Mouse (Mus musculus): Measurements from ENCODE around the gene Tgtp2.
"Not testable (repeated sequence)": the region's sequence is repeated elsewhere in the genome, so short reads cannot be mapped to it uniquely, and the experiment has no call there.

Tgtp2 gene

DNA sequence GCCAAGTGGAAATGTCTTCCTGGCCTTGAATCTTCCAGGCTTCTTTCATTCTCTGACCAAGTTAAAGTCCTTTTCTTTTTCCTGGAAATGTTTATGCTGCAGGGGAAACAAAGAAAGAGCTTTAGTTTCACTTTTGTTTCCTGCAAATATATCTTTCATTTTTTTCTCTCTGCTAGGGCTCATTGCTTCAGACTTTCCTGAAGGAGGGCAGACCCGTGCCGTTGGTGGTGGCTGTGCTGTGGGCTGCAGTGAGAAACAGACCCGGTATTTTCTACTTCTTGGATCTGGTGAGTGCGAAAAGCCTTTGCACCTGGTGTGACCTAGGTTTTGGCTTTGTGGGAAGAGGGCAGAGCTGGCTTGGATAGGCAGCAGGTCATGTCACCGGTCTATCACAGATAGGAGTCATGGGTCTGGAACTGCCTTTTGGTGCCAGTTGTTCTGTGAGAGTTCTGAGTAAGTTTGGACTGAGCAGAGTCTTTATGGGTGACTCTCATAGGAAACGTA, 22.9 kb upstream of the Tgtp2 start:
- DNase-seq (ENCODE audit: low read depth, low spot score): no peak

- no peak for DNase-seq (ENCODE audit: low read depth, low spot score)
These were observed 20.9 kb upstream of the Tgtp2 start for GRCm38 (mm10) chr11:49084875-49085274.

- DNase-seq (ENCODE audit: low read depth, low spot score): no peak
These were observed 20.4 kb upstream of the Tgtp2 start for GRCm38 (mm10) chr11:49084385-49084784.

GRCm38 (mm10) chr11:49083808-49084207, 19.8 kb upstream of the Tgtp2 start:
- DNase-seq (ENCODE audit: low read depth, low spot score): no peak

DNA sequence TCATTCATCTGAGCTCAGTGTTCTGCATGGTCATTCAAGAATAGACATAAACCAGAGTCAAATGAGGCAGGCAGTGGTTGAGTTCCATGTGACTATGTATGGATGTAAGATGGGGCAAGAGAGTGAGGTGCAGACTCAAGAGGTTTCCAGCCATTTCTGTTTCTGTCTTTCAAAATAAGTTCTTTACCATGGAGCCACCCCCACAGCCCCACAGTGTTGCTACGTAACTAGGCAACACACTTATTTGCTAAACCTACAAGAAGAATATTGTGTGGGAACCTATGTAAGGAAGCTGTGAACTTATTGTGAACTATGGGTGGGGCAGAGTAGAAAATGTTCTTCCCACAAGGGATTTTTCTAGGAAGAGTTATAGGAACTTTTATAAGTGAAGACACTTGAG, 19.1 kb upstream of the Tgtp2 start:
- DNase-seq (ENCODE audit: low read depth, low spot score): no peak

- DNase-seq (ENCODE audit: low read depth, low spot score): no peak
These were observed 17.9 kb upstream of the Tgtp2 start for GRCm38 (mm10) chr11:49081886-49082285.

- no peak for DNase-seq (ENCODE audit: low read depth, low spot score)
These were observed 17.4 kb upstream of the Tgtp2 start for GRCm38 (mm10) chr11:49081356-49081755.

- DNase-seq (ENCODE audit: low read depth, low spot score): no peak
These were observed 16.6 kb upstream of the Tgtp2 start for GRCm38 (mm10) chr11:49080636-49081035.

DNA sequence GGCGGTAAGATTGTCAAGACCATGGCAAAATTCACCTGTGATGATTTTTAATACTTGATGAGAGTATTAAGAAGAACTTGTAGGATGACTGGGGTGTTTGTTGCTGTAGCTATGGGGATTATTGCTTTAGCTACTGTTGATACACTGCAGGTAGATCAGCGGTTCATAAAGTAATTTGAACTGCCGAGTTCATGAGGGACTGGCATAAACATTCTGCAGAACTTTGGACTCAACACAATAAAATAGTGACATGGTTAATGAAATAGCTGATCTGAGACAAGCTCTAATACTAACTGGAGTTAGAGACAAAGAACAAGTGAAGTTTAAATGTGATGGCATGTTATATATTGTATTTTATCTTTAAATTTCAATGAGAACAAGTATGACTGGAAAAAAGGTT, 14.7 kb upstream of the Tgtp2 start:
- DNase-seq (ENCODE audit: low read depth, low spot score): no peak

- no peak for DNase-seq (ENCODE audit: low read depth, low spot score)
These were observed 13.0 kb upstream of the Tgtp2 start for GRCm38 (mm10) chr11:49077012-49077411.

- DNase-seq (ENCODE audit: low read depth, low spot score): not testable (repeated sequence)
These were observed 12.2 kb upstream of the Tgtp2 start, which contains the start of gene Ifi47 for GRCm38 (mm10) chr11:49076001-49076757. Gene Ifi47, plus strand, starts transcription at chr11:49076587.

GRCm38 (mm10) chr11:49068358-49068757, 4.4 kb upstream of the Tgtp2 start:
- DNase-seq (ENCODE audit: low read depth, low spot score): no peak

DNA sequence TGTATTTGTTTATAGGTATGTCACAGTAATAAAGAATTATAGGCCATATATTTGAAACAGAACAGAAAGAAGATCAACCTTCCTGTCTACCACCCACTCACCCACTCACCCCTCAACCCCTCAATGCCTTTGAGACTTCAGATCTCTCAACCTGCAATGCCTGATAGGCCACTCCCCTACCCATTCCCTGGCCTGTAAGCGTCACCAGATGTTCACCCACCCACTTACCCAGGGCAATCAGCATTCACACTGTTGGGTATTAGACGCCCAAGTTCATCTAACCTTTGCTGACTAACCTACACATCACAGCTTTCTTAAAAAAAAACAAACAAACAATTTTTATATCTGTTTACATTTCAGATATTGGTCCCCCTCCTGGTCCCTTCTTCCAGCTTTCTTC, 2.1 kb downstream of the Tgtp2 start:
- not testable (repeated sequence) for DNase-seq (ENCODE audit: low read depth, low spot score)

GRCm38 (mm10) chr11:49060061-49060460, 3.9 kb downstream of the Tgtp2 start:
- DNase-seq (ENCODE audit: low read depth, low spot score): not testable (repeated sequence)

GRCm38 (mm10) chr11:49051894-49052293, 12.1 kb downstream of the Tgtp2 start:
- DNase-seq (ENCODE audit: low read depth, low spot score): not testable (repeated sequence)

DNA sequence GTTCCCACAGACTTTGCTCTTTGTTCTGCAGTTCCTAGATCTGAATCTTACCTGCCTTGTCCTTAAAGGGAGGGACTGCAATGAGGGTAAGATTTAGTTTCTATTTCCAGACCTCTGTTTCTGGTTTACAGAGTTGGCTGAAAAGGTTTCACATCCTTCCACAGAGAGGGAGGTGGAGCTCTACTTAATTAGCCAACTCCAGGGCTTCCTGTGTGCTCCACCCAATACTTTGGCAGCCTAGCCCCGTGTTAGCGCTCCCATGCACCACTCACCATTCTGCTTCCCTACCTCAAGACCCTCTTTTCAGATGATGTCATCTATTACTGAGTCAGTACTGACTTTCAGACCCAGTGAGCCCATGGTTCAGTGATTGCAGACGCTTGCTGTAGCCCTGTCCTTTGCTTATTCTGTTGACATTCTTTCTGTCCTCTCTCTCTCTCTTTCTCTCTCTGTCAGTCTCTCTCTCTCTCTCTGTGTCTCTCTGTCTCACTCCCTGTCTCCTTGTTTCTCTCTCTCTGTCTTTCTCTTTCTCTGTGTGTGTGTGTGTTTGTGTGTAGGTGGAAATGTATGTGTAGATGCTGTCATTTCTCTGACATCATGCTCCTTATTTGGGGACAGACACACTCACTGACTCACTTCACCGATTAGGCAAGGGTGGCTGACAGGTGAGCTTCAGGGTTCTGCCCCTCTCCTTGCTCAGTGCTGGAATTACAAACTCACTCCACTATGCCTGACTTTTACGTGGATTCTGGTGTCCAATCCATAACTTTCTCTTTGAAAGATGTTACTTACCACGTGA, 12.7 kb downstream of the Tgtp2 start, which contains the start of gene 9930111J21Rik2:
9930111J21Rik2 (minus strand) TSS at position 150 of the 799 bp plus-strand sequence.
- DNase-seq (ENCODE audit: low read depth, low spot score): not testable (repeated sequence)

- not testable (repeated sequence) for DNase-seq (ENCODE audit: low read depth, low spot score)
These were observed 13.9 kb downstream of the Tgtp2 start for GRCm38 (mm10) chr11:49050064-49050463.

DNA sequence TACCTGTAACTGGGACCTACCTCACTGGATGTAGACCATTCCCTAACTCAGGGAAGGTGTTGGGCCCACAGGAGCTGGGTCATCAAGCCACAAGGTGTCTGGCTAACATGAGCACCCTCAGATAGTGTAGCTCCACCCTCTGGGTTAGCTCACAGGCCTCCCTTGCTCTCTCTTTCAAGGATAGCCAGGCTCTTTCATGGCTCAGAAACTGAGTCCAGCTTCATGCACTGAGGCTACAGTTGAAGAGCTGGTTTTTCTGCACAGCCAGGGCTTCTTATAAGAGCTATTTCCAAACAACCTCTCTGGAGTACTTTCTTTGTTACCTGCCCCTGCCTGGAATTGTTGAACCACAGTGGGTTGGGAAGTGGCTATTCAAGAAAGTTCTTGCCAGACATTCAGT, 51.9 kb downstream of the Tgtp2 start:
- not testable (repeated sequence) for DNase-seq (ENCODE audit: low read depth, low spot score)
